Mouse (Mus musculus): Measurements from ENCODE around the gene Rasgrf2. TPM values are rescaled to one million over a fixed set of nuclear protein-coding genes. Genes with fewer than 3 reads are reported as not detected.
A peak's percentile ranks its signal among the peaks of the same experiment; 100 is the strongest.

Rasgrf2 gene
- polyA plus RNA-seq, 1 experiment from 2014 or later: 0.14 TPM

DNA sequence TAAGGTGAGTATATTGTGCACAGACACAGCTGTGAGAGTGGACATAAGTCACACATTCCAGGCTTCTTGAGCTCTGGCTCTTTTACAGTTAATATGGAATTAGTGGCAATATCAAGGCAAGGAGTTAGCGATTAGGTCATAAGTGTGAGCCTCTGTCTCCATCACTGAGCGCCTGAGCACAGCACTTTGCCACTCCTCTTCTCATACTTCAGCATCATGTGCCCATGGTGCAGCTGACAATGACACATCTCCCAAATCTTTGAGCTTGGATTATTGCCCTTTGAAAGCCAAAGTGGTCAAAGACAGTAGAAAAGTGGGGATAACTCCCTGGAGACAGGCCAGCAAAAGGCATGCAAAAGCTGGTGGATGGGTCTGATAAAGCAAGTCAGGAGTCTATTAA is 175.8 kb downstream of the Rasgrf2 start:
- no peaks in the 10 kb centered on the region for H3K27me3 ChIP-seq (replicated peaks; ENCODE audit: control insufficient read depth, insufficient read depth, low read length)
- no peak overlapping the region for H3K9ac ChIP-seq (ENCODE audit: low read depth, low read length)
- 70% methylated on average over 2 of the region's 2 CpGs for WGBS
- ATAC-seq (ENCODE audit: low read depth) (no peak), DNase-seq (ENCODE audit: low spot score) (no peak)
- no peaks in the 10 kb centered on the region for H3K9me3 ChIP-seq (ENCODE audit: control insufficient read depth, low read length)
- no peak overlapping the region for H3K4me2 ChIP-seq (ENCODE audit: low read depth, low read length)
- peaks cover 10% of the 10 kb centered on the region for H3K4me1 ChIP-seq (ENCODE audit: control insufficient read depth, insufficient read depth, low read length)
- no peaks in the 10 kb centered on the region for H3K36me3 ChIP-seq (ENCODE audit: control insufficient read depth, insufficient read depth, low read length)
- H3K27ac ChIP-seq (replicated peaks; ENCODE audit: low read depth, low read length): peak overlapping the region; percentile 58
- no peak overlapping the region for H3K4me3 ChIP-seq (ENCODE audit: low read depth, low read length)

DNA sequence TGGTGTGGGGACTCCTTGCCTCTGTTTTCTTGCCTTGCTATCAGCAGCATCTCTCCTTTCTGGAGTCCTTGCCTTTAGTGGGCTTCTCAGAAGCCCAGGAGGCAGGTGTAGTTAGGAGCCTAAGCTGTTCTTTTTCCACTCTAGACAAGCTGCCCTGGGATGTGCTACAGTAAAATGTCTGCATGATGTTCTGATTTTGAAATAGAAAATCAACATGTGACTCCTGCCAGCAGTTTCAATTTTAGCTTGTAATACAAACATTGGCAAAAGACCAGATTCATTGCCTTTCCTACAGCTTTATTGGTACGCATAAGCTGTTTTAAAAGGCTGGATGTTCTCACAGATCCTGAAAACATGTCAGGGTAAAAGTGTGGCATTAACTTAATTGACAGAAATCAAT is 176.3 kb downstream of the Rasgrf2 start:
- Histone ChIP-seq H3K4me3 (ENCODE audit: low read depth, low read length) (no peak overlapping the region), H3K9me3 (ENCODE audit: control insufficient read depth, low read length) (no peaks in the 10 kb centered on the region), H3K27ac (replicated peaks; ENCODE audit: low read depth, low read length) (peak overlapping the region; percentile 58; the same call in 1 of the 2 replicates), H3K4me1 (ENCODE audit: control insufficient read depth, insufficient read depth, low read length) (peaks cover 10% of the 10 kb centered on the region), H3K4me2 (ENCODE audit: low read depth, low read length) (no peak overlapping the region), H3K36me3 (ENCODE audit: control insufficient read depth, insufficient read depth, low read length) (no peaks in the 10 kb centered on the region), H3K27me3 (replicated peaks; ENCODE audit: control insufficient read depth, insufficient read depth, low read length) (no peaks in the 10 kb centered on the region), H3K9ac (ENCODE audit: low read depth, low read length) (no peak overlapping the region)
- WGBS: 43% methylated on average over 1 of the region's 1 CpGs
- DNase-seq (ENCODE audit: low spot score): peak; percentile 76
- ATAC-seq (ENCODE audit: low read depth): no peak

DNA sequence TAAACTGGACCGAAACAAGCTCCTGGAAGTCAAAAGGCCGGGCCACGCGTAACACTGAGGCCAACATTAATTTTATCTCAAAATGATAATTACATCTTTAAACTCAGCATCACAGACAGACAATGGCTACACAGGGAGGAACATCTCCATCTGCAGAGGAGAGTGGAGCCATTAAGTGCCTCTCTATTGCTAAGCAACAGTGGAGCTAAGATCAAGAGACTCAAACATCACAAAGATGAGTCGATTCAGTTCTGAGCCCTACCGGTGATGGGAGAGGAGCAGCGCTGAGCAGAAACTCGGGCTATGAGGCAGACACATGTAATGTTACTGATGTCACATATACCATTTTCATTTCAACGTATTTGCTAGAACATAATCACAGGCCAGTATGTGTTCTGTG is 191.3 kb downstream of the Rasgrf2 start:
- H3K27ac ChIP-seq (replicated peaks; ENCODE audit: low read depth, low read length): no peak overlapping the region
- H3K27me3 ChIP-seq (replicated peaks; ENCODE audit: control insufficient read depth, insufficient read depth, low read length): no peaks in the 10 kb centered on the region
- H3K4me2 ChIP-seq (ENCODE audit: low read depth, low read length): no peak overlapping the region
- peaks cover 10% of the 10 kb centered on the region; the same call in 1 of the 2 replicates for H3K4me1 ChIP-seq (ENCODE audit: control insufficient read depth, insufficient read depth, low read length)
- ATAC-seq (ENCODE audit: low read depth) (no peak), DNase-seq (ENCODE audit: low spot score) (no peak)
- no peaks in the 10 kb centered on the region for H3K36me3 ChIP-seq (ENCODE audit: control insufficient read depth, insufficient read depth, low read length)
- H3K9ac ChIP-seq (ENCODE audit: low read depth, low read length): no peak overlapping the region
- 85% methylated on average over 9 of the region's 9 CpGs for WGBS
- no peaks in the 10 kb centered on the region for H3K9me3 ChIP-seq (ENCODE audit: control insufficient read depth, low read length)
- no peak overlapping the region for H3K4me3 ChIP-seq (ENCODE audit: low read depth, low read length)

DNA sequence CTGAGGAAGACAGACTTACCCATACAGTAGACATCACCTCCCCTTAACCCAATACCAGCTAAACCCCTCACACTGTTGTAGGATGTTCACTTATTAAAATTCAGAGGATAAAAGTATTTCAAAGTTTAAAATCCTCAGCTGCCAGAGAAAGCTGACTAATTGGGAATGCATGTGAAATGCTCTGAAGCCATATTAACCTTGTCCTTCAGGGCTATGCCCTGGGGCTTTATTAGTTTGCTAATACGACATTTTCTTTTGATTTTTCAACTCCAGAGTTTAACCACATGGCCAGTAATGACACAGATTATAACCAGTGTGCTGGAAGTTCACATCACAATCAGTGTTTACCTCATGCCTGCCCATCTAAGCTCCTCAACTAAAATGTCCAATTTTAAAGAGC is 192.6 kb downstream of the Rasgrf2 start:
- H3K27ac ChIP-seq (replicated peaks; ENCODE audit: low read depth, low read length): no peak overlapping the region
- WGBS: 27% methylated on average over 1 of the region's 1 CpGs
- no peak overlapping the region for H3K4me3 ChIP-seq (ENCODE audit: low read depth, low read length)
- no peaks in the 10 kb centered on the region for H3K9me3 ChIP-seq (ENCODE audit: control insufficient read depth, low read length)
- H3K9ac ChIP-seq (ENCODE audit: low read depth, low read length): no peak overlapping the region
- DNase-seq (ENCODE audit: low spot score) (no peak), ATAC-seq (ENCODE audit: low read depth) (no peak)
- H3K4me2 ChIP-seq (ENCODE audit: low read depth, low read length): no peak overlapping the region
- peaks cover 10% of the 10 kb centered on the region; the same call in 1 of the 2 replicates for H3K4me1 ChIP-seq (ENCODE audit: control insufficient read depth, insufficient read depth, low read length)
- H3K27me3 ChIP-seq (replicated peaks; ENCODE audit: control insufficient read depth, insufficient read depth, low read length): no peaks in the 10 kb centered on the region
- H3K36me3 ChIP-seq (ENCODE audit: control insufficient read depth, insufficient read depth, low read length): no peaks in the 10 kb centered on the region

DNA sequence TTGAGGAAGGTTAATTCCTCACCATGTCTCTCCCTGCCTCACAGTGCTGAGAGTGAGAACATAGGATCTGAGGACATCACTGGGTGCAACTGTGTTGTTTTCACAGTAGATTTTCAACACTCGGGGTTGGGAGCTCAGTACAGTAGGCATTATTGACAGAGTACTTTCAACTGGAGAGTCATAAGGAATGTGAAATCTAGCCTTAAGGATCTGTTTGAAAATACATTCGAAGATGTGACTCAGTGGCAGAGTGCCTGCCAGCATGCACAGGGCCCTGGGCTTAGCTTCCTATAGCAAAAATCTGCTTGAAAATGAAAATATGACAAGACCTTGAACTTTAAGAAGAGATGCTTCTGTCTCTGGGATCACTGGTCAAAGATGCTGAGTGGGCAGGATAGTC is 194.2 kb downstream of the Rasgrf2 start:
- H3K4me1 ChIP-seq (ENCODE audit: control insufficient read depth, insufficient read depth, low read length): peaks cover 10% of the 10 kb centered on the region; the same call in 1 of the 2 replicates
- ATAC-seq (ENCODE audit: low read depth) (no peak), DNase-seq (ENCODE audit: low spot score) (no peak)
- H3K9me3 ChIP-seq (ENCODE audit: control insufficient read depth, low read length): no peaks in the 10 kb centered on the region
- no peak overlapping the region for H3K4me2 ChIP-seq (ENCODE audit: low read depth, low read length)
- 69% methylated on average over 2 of the region's 2 CpGs for whole genome bisulfite sequencing
- no peak overlapping the region for H3K27ac ChIP-seq (replicated peaks; ENCODE audit: low read depth, low read length)
- H3K36me3 ChIP-seq (ENCODE audit: control insufficient read depth, insufficient read depth, low read length): no peaks in the 10 kb centered on the region
- no peak overlapping the region for H3K4me3 ChIP-seq (ENCODE audit: low read depth, low read length)
- no peak overlapping the region for H3K9ac ChIP-seq (ENCODE audit: low read depth, low read length)
- no peaks in the 10 kb centered on the region for H3K27me3 ChIP-seq (replicated peaks; ENCODE audit: control insufficient read depth, insufficient read depth, low read length)

DNA sequence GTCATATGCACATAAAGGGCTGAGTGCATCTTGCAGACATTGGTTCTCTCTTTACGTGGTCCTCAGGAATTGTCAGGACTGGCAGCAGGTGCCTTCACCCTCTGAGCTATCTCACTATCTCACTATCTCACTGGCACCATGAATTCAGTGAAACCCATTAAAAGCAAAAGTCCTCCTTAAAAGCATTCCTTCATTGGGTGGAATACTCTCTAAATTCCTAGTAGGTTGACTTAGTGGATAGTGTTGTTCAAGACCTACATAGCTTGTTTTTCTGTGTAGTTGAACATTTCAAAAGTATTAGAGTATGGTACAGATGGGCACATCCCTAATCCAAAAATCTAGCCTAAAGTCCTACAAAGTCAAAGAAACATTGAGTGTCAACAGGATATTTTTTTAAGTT is 199.3 kb downstream of the Rasgrf2 start:
- no peak overlapping the region for H3K4me3 ChIP-seq (ENCODE audit: low read depth, low read length)
- no peak for DNase-seq (ENCODE audit: low spot score)
- H3K4me2 ChIP-seq (ENCODE audit: low read depth, low read length): no peak overlapping the region
- no peak overlapping the region for H3K9ac ChIP-seq (ENCODE audit: low read depth, low read length)
- WGBS: 88% methylated on average over 1 of the region's 1 CpGs
- no peak overlapping the region for H3K27ac ChIP-seq (replicated peaks; ENCODE audit: low read depth, low read length)
- H3K4me1 ChIP-seq (ENCODE audit: control insufficient read depth, insufficient read depth, low read length): no peaks in the 10 kb centered on the region
- H3K9me3 ChIP-seq (ENCODE audit: control insufficient read depth, low read length): no peaks in the 10 kb centered on the region
- no peaks in the 10 kb centered on the region for H3K36me3 ChIP-seq (ENCODE audit: control insufficient read depth, insufficient read depth, low read length)
- ATAC-seq (ENCODE audit: low read depth): no peak
- no peaks in the 10 kb centered on the region for H3K27me3 ChIP-seq (replicated peaks; ENCODE audit: control insufficient read depth, insufficient read depth, low read length)

DNA sequence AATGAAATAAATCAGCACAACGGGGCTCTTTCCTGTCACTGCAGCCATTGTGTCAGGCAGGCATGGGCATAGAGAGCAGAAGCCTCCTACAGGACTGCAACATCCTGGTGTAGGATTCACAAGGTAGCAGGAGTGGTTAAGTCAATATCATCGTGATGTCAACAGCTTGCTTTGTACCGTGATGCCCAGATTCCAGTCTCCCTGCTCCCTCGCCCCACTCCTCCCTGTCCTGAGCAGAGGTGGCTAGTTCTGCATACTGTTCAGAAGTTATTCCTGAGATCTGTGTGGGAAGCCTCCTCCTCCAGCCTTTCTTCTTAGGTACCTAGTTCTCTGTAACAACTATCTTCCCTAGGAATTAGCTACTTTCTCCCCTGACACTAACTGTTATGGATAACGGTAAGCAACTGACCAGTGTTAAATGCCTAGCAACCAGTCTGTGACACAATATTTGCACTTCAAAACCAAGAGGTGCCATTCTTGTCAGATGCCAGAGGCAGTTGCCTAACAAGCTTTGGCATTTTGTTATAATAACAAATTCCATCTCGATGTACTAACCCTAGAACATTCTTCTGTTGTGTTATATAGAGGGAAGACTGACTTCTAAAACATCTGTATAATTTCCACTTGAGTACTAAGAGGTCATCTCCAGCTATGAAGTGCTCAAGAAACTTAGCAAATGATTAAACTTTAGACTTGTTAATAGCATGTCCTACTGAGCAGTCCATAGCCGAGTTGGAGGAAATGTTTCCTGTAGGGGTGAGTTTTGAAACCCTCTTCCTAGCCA is 201.3 kb downstream of the Rasgrf2 start:
- no peak for ATAC-seq (ENCODE audit: low read depth)
- Histone ChIP-seq H3K9me3 (ENCODE audit: control insufficient read depth, low read length) (no peaks in the 10 kb centered on the region), H3K27ac (replicated peaks; ENCODE audit: low read depth, low read length) (no peak overlapping the region), H3K4me1 (ENCODE audit: control insufficient read depth, insufficient read depth, low read length) (no peaks in the 10 kb centered on the region), H3K27me3 (replicated peaks; ENCODE audit: control insufficient read depth, insufficient read depth, low read length) (no peaks in the 10 kb centered on the region), H3K36me3 (ENCODE audit: control insufficient read depth, insufficient read depth, low read length) (no peaks in the 10 kb centered on the region), H3K9ac (ENCODE audit: low read depth, low read length) (no peak overlapping the region), H3K4me3 (ENCODE audit: low read depth, low read length) (no peak overlapping the region), H3K4me2 (ENCODE audit: low read depth, low read length) (no peak overlapping the region)
- WGBS: 73% methylated on average over 7 of the region's 7 CpGs
- DNase-seq (ENCODE audit: low spot score): no peak

DNA sequence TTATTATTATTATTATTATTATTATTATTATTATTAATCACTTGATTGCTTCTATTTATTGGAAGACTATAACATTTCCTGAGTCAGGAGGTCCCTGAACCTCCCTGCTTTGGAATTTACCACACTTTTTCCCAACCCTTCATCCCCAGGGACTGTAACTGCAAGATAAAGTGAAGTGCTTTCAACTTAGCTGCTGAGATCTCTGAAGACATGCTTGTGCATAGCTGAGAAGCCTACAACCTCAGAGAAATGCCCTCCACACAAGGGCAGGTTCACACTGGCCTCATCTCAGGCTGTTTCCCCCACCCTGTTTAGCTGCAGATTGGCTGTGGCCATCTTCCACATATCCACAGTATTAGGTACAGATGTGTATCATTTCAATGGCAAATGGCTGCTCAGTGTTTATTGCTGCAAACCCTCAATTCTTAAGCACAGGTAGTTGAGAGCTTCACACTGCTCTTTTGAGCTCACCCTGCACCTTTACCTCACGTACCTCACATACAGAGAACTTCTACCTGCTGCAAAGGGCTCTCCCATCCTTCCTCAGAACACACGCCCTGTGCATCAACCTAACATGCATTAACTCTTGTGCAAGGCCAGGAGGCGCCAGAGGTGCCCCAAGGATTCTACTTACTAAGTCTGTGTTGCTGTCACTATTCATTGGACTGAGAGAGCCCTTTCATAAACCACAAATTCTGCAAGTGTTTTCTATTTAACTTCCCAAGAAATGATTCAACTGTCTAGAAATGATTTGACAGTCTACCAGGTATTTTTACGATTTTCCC is 202.7 kb downstream of the Rasgrf2 start:
- ATAC-seq (ENCODE audit: low read depth) (no peak), DNase-seq (ENCODE audit: low spot score) (no peak)
- Histone ChIP-seq H3K9me3 (ENCODE audit: control insufficient read depth, low read length) (no peaks in the 10 kb centered on the region), H3K27me3 (replicated peaks; ENCODE audit: control insufficient read depth, insufficient read depth, low read length) (no peaks in the 10 kb centered on the region), H3K36me3 (ENCODE audit: control insufficient read depth, insufficient read depth, low read length) (no peaks in the 10 kb centered on the region), H3K9ac (ENCODE audit: low read depth, low read length) (no peak overlapping the region), H3K4me2 (ENCODE audit: low read depth, low read length) (no peak overlapping the region), H3K4me3 (ENCODE audit: low read depth, low read length) (no peak overlapping the region), H3K27ac (replicated peaks; ENCODE audit: low read depth, low read length) (no peak overlapping the region), H3K4me1 (ENCODE audit: control insufficient read depth, insufficient read depth, low read length) (no peaks in the 10 kb centered on the region)
- WGBS: 63% methylated on average over 4 of the region's 4 CpGs

Data from embryonic facial prominence, embryonic 14.5 days (tissue).